Mouse (Mus musculus) myocyte (in vitro differentiated cells): Measurements from ENCODE around the gene Unc80.

Source experiments
- CEBPB ChIP-seq: IDR thresholded peaks from 2 replicates; pipeline ENCODE4 v1.6.1; 2011; ENCODE audit warnings: mild to moderate bottlenecking, moderate library complexity; ENCODE audit not compliant: poor library complexity, insufficient read depth, severe bottlenecking
- E2F4 ChIP-seq: IDR thresholded peaks from one replicate; pipeline ENCODE4 v1.6.1; 2011; ENCODE audit warnings: mild to moderate bottlenecking, control low read depth, moderate library complexity; ENCODE audit not compliant: insufficient read depth
- MAX ChIP-seq: IDR thresholded peaks from one replicate; pipeline ENCODE4 v1.6.1; 2011; ENCODE audit warnings: low read depth, mild to moderate bottlenecking, control low read depth
- MYOD1 ChIP-seq, 3 experiments: IDR thresholded peaks; one replicate each; pipeline ENCODE4 v1.6.1; 2011; ENCODE audit warnings: control low read depth in 2 of 3, low read depth in 2 of 3, mild to moderate bottlenecking in 2 of 3, moderate library complexity in 1 of 3; ENCODE audit not compliant: insufficient read length in 2 of 3, control insufficient read depth in 1 of 3
- MYOG ChIP-seq, 3 experiments: IDR thresholded peaks; one replicate each; pipeline ENCODE4 v1.6.1; 2011; ENCODE audit warnings: control low read depth in 2 of 3, low read depth in 2 of 3, mild to moderate bottlenecking in 2 of 3; ENCODE audit not compliant: insufficient read length in 2 of 3, control insufficient read depth in 1 of 3, insufficient read depth in 1 of 3
- POLR2A ChIP-seq: IDR thresholded peaks from one replicate; pipeline ENCODE4 v1.6.1; 2011; ENCODE audit warnings: low read depth, mild to moderate bottlenecking, control low read depth, moderate library complexity; ENCODE audit not compliant: insufficient read length
- POLR2AphosphoS2 ChIP-seq: IDR thresholded peaks from one replicate; pipeline ENCODE4 v1.6.1; 2011; ENCODE audit warnings: low read depth, control low read depth; ENCODE audit not compliant: insufficient read length
- REST ChIP-seq: IDR thresholded peaks from one replicate; pipeline ENCODE4 v1.6.1; 2011; ENCODE audit warnings: mild to moderate bottlenecking, control low read depth, moderate library complexity; ENCODE audit not compliant: insufficient read depth, insufficient read length
- SRF ChIP-seq: IDR thresholded peaks from one replicate; pipeline ENCODE4 v1.6.1; 2011; ENCODE audit warnings: low read depth; ENCODE audit not compliant: control insufficient read depth, insufficient read length
- TCF12 ChIP-seq: IDR thresholded peaks from one replicate; pipeline ENCODE4 v1.6.1; 2011; ENCODE audit warnings: mild to moderate bottlenecking, control low read depth; ENCODE audit not compliant: poor library complexity, insufficient read depth, severe bottlenecking
- TCF3 ChIP-seq: IDR thresholded peaks from one replicate; pipeline ENCODE4 v1.6.1; 2011; ENCODE audit warnings: low read depth, control low read depth; ENCODE audit not compliant: insufficient read length
- USF1 ChIP-seq: IDR thresholded peaks from one replicate; pipeline ENCODE4 v1.6.1; 2011; ENCODE audit warnings: low read depth, mild to moderate bottlenecking, control low read depth, moderate library complexity

DNA sequence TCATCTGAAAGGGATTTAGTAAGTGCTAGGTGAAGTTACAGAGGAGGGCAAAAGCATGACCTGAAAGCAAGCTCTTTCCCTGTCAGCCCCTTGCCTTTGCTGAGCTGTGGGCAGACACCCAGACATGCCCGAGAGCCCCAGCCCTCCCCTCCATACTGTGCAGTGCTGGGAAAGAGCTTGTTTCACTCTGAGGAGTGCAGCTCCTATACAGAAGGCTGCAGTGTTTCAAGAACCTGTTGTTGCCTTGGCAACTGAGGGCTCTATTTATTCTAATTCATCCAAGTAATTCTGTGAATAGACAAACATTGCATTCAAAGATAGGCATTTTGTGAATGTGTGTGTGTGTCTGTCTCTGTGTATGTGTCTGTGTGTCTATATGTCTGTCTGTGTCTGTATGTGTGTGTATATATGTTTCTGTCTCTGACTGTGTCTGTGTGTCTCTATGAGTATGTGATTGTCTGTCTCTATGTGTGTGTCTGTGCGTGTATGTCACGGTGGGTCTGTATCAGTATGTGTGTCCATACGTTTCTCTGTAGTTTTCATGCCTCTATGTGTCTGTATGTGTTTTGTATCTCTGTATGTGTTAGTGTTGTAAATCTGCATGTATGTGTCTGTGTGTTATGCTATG is 187.1 kb downstream of the Unc80 start:
- TF ChIP-seq REST: no peak
- TF ChIP-seq MAX: no peak
- TF ChIP-seq POLR2A: no peak
- TF ChIP-seq CEBPB: no peak
- TF ChIP-seq POLR2AphosphoS2: no peak
- no peak for TF ChIP-seq USF1
- TF ChIP-seq E2F4: no peak
- no peak for TF ChIP-seq MYOD1 (IDR thresholded peaks at IDR 0.05; ENCODE audit: control insufficient read depth in 1 of 3, insufficient read length in 2 of 3, low read depth in 2 of 3)
- TF ChIP-seq TCF3: no peak
- TF ChIP-seq SRF: no peak
- no peak for TF ChIP-seq TCF12
- no peak for TF ChIP-seq MYOG (IDR thresholded peaks at IDR 0.05; ENCODE audit: control insufficient read depth in 1 of 3, insufficient read depth in 1 of 3, insufficient read length in 2 of 3, low read depth in 2 of 3)
